Mouse (Mus musculus) mesoderm, embryonic 11.5 days (tissue): ENCODE data around the gene Lrrc51.

Experiments used
- DNase-seq: peaks from one replicate; pipeline ENCODE4 v3.0.0-alpha.2; 2012; ENCODE audit warnings: low read depth, low spot score

Gene Lrrc51

DNA sequence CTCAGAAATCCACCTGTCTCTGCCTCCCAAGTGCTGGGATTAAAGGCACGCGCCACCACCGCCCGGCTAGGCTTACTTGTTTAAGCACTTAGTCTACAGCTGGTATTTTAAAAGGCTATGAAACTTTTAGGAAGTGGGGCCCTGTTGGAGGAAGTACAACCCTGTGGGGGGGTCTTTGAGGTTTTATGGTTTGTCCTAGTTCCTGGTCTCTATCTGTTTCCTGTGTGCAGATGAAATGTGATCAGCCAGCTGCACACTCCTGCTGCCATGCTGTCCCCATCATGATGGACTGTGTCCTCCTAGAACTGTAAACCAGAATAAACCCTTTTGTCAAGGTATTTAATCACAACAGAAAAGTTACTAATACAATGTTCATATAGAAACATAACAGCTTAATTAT, 49.5 kb downstream of the Lrrc51 start:
- DNase-seq = no peak

DNA sequence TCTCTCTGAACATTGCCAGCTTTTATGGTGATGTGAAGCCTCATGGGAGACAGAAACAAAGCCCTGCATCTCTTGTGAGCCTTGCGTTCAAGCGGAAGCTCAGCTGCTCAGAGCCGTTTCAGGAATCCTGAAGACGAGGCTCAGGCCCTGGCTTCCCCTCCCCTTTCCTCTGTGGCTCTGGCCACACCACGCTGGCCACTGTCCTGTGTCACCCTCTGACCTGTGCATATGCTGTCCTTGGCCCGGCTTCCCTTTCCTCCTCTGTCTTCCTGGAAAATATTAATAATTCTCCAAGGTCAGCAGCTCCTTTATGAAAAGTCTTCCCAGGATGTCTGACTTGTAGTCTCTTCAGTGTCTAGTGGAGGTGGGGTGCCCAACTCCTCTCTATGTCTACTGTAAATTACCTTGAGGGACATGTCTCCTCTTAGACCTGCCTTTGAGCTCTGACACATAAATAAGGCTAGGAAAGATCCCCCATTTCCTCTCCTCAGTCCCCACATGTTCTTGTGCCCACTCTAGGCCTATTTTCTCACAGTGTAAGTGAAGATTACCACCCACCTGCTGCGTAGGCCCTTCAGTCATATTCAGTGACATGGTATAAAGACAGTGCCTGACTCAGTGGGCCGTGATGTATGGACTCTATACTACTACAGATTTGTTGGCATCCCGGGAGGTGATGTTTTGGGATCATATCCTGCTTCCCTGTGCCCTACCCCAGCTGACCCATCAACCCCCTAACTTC, 51.1 kb downstream of the Lrrc51 start:
- no peak for DNase-seq

DNA sequence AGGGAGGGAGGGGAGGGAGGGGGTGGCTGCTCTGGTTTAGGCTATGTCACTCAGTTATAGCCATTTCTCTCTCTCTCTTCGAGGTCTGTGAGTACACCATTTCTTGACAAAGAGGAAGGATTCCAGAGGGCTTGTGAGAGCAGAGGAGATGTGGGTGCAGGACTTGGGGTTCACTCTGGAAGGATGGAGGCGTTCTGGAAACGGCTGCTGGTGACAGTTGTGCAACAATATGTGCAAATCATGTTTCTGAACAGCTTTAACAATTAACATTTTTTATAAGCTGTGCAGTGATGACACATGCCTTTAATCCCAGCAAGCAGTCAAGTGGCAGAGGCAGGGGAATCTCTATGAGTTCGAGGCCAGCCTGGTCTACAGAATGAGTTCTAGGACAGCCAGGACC, 52.8 kb downstream of the Lrrc51 start:
- DNase-seq = no peak

DNA sequence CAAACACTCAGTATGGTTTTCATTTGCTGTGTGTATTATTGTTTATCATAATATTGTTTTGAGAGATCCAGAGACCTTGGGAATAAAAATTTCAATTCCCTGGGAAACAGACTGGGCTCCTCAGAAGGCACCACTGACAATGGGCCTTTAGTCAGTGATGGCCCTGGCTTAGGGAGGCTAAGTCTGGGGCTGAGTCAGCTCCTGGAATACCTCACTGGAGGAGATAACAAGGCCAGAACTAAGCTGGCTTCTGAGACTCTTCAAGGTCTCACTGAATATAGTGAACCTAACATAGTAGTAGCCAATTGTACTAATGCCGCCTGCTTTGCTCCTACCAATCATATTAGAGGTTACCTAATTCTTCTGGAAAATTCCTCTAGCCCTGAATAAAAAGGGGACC, 57.7 kb downstream of the Lrrc51 start:
- DNase-seq = no peak

DNA sequence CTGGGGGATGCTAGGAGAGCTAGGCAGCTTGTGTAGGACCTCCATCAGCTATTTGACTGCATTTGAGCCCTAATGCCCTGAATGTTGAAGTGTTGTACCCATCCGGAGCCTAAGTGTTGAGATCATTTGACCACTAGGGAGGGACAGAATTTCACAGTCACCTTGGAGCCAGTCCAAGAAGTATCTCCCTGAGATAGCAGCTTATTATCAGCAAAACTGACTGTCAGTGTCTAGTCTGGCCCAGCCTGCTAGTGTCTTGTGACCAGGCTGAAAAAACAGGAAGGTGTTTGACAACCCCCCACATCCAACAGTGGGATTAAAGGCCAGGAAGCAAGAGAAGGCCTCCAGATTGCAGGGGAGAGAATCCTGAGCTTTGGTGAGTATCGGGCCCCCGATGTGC, 62.4 kb downstream of the Lrrc51 start:
- no peak for DNase-seq

DNA sequence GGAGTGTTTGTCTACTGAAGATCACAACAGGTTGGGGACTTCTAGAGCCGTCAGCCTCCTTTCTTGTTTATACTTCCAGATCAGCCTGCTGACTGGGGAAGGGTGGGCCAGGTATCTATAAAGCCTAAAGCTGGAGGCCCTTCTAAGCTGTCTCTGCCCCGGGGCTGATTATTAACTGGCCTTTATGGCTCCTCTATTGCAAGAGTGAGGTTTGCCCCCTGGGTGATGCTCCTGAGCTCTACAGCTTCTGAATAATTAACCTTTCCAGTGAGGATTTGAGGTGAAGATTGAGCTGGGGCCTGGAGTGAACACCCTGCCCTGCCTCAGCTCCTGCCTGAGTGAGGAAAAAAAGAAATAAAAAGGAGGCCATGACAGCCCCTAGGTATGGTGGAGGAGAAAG, 63.1 kb downstream of the Lrrc51 start, which contains the start of gene Folr1:
Folr1 (minus strand) TSS at position 160 of the 400 bp plus-strand sequence.
- DNase-seq = no peak

DNA sequence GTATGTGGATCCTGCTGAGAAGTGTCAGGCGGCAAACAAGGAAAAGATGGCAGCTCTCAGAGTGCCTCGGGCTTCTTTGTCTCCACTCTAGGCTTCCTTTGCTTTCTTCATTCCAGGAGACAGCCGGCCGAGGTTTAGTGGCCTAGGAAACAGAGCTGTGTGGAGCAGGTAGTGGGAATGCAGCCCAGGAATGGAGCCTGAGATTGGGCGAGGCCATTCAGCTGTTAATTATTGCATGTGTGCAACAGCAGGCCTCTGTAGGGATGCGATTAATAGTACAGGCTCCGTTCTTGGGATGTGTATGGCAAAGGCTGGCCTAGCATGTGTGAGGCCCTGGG, 64.6 kb downstream of the Lrrc51 start:
- DNase-seq = no peak

DNA sequence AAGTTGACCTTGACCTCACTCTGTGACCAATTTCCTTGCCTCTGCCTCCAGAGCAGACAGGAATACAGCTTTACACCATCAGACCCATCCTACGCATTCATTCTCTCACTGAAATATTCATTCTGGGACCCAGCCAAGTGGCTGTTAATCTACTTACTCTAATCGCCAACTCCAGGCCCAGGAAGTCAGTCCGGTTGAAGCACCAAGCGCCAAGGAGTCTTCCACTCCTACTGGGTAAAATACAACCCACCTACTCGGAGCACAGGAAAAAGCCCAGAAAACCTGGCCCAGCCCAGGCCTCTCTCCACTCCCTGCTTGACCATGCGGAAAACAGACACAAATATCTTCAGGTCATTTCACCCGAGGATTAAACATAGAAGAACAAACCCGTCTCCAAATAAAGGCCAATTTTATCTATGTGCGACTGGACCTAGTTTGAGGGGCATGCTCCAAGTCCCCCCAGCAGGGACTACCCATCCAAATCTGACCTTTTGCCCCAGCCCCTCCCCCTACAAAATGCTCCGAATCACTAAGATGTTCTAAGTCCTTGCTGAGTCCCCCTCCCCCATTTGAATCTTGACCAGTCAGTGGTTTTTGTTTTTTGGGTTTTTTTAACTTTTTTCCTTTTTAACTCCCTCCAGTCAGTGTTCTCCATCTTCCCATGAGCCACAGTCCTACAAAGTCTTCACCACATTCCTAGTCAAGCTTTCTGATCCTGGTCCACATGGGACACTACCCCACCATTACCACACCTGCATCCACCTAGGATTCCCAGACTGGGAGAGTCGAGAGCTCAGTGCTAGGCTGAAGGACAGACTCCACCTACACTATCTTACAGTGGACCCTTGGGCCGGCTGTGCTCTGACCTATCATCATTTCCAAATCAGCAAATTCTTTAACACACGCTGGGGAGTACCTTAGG, 65.2 kb downstream of the Lrrc51 start:
- no peak for DNase-seq

DNA sequence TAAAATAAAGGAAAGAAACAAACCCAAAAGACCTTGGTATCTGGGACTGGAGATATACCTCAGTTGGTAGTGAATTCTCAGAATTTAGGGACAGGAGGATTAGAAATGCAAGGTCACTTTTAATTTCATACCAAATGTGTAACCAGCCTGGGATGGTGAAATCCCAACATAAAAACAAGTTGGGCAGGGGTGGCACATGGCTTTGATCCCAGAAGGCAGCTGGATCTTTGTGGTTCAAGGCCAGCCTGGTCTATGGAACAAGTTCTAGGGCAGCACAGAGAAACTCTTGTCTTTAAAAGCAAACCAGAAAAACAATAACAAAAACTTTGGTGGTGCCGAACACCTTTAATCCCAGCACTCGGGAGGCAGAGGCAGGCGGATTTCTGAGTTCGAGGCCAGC, 66.2 kb downstream of the Lrrc51 start:
- DNase-seq = no peak

DNA sequence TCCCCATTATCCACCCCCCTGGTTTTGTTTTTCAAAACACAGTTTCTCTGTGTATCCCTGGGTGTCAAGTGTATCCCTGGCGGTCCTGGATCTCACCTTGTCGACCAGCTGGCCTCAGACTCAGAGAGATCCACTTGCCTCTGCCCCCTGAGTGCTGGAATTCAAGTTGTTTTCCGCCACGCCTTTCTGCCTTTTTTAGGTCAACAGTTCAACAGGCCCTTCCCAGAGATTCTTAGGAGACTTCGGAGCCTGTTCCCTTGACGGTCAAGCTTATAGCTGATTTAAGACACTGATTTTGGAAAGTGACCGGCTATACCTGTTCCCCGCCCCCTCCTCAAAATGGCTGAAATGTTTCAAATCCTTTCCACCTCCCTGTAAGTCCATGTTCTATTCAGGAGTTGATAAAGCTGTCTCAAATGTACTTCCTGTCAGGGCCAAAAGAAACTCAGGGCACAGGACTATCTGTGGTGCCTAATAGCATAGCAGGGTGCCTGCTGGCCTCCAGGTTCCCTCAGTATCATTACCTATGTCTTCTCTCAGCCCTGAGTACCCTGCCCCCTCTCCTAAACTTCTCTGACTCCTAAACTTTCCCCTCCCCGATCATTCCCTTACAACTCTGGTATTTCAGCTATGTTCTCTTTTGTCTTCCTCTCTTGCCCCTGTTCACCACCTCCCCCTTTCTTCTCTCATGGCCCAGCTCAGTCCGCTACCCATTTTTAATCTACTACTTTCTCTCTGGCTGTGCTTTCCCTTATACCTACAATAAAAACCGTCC, 67.0 kb downstream of the Lrrc51 start:
- DNase-seq = no peak

DNA sequence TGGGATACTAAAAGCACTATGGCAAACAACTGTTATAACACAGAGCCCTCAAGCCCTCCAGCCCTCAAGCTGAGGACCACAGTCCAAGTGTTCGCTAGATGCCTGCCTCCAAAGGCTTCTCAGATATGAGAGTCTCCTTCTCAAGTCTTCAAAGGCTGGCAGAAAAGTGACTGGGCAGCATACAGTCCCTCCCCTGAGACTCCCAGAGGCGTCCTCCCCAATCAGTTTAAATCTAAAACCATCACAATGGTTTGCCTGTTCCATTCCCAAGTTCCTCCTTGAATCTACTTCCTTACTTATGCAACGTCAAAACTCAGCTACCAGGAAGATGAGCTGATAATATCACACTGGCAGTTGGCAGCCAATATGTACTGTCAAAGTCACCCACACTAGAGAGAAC, 70.3 kb downstream of the Lrrc51 start, which contains the start of gene Anapc15:
Anapc15 (plus strand) TSS at position 301 of the 400 bp plus-strand sequence.
- no peak for DNase-seq
